Mouse (Mus musculus) MEL (cell line): ENCODE measurements around the gene Dhx38. TPM values are rescaled to one million over a fixed set of nuclear protein-coding genes. Genes with fewer than 3 reads are reported as not detected.

ENCODE experiments used
- DNase-seq: peaks from one replicate; pipeline ENCODE4 v3.0.0; 2011; ENCODE audit warnings: low read depth, low spot score
- H3K27ac ChIP-seq: 2 replicates; pipeline ENCODE4 v1.5.1; 2012; ENCODE audit warnings: low read depth, mild to moderate bottlenecking, control low read depth, low read length, moderate library complexity; ENCODE audit not compliant: control insufficient read depth
- H3K27me3 ChIP-seq, 2 experiments: fragments of 150-350 bp in 1 of 2; sonication (generic) in 1 of 2; 2 replicates each; pipeline ENCODE4 v1.6.1; 2012; ENCODE audit warnings: low read length in 2 of 2, mild to moderate bottlenecking in 2 of 2, improper control_type of control experiment in 1 of 2, moderate library complexity in 1 of 2; ENCODE audit not compliant: insufficient read depth in 2 of 2, control insufficient read depth in 1 of 2
- H3K36me3 ChIP-seq, 2 experiments: 2 replicates each; pipeline ENCODE4 v1.6.1; 2012 to 2014; ENCODE audit warnings: low read length in 2 of 2, improper control_type of control experiment in 1 of 2, inconsistent platforms in 1 of 2, mild to moderate bottlenecking in 1 of 2; ENCODE audit not compliant: insufficient read depth in 2 of 2, control insufficient read depth in 1 of 2
- H3K4me1 ChIP-seq, 2 experiments: fragments of 150-350 bp in 1 of 2; sonication (generic) in 1 of 2; 2 replicates each; pipeline ENCODE4 v1.6.1; 2012; ENCODE audit warnings: low read length in 2 of 2, improper control_type of control experiment in 1 of 2, mild to moderate bottlenecking in 1 of 2; ENCODE audit not compliant: insufficient read depth in 2 of 2, control insufficient read depth in 1 of 2
- H3K4me3 ChIP-seq, 2 experiments: fragments of 150-350 bp in 1 of 2; sonication (generic) in 1 of 2; 2 replicates each; pipeline ENCODE4 v1.5.1; 2012; ENCODE audit warnings: low read depth in 2 of 2, low read length in 2 of 2, mild to moderate bottlenecking in 2 of 2, moderate library complexity in 2 of 2, control low read depth in 1 of 2, improper control_type of control experiment in 1 of 2; ENCODE audit not compliant: control insufficient read depth in 1 of 2, insufficient read depth in 1 of 2
- H3K79me2 ChIP-seq: 2 replicates; pipeline ENCODE4 v1.6.1; 2012; ENCODE audit warnings: mild to moderate bottlenecking, low read length, moderate library complexity; ENCODE audit not compliant: control insufficient read depth, poor library complexity, insufficient read depth
- H3K9ac ChIP-seq: 2 replicates; pipeline ENCODE4 v1.6.1; 2012; ENCODE audit warnings: low read depth, mild to moderate bottlenecking, control low read depth, low read length, moderate library complexity; ENCODE audit not compliant: control insufficient read depth, poor library complexity, severe bottlenecking
- H3K9me3 ChIP-seq: fragments of 150-350 bp; sonication (generic); replicated peaks from 2 replicates; pipeline ENCODE4 v1.6.1; 2012; ENCODE audit warnings: mild to moderate bottlenecking, low read length, improper control_type of control experiment, moderate library complexity; ENCODE audit not compliant: insufficient read depth
- BHLHE40 ChIP-seq: IDR thresholded peaks from 2 replicates; pipeline ENCODE4 v1.6.1; 2012; ENCODE audit warnings: low read depth, mild to moderate bottlenecking, inconsistent platforms, low read length, improper control_type of control experiment, borderline replicate concordance
- CHD1 ChIP-seq: IDR thresholded peaks from 2 replicates; pipeline ENCODE4 v1.6.1; 2012; ENCODE audit warnings: low read depth, mild to moderate bottlenecking, inconsistent platforms, low read length, improper control_type of control experiment
- CTCF ChIP-seq, 3 experiments: IDR thresholded peaks in 2 of 3; conservative IDR thresholded peaks in 1 of 3; 2 replicates each; pipeline ENCODE4 v1.5.1; 2011 to 2012; ENCODE audit warnings: low read length in 3 of 3, low read depth in 2 of 3, mild to moderate bottlenecking in 2 of 3, improper control_type of control experiment in 1 of 3, inconsistent platforms in 1 of 3, mixed read lengths in 1 of 3, moderate library complexity in 1 of 3; ENCODE audit not compliant: control insufficient read depth in 1 of 3, insufficient read depth in 1 of 3, poor library complexity in 1 of 3, severe bottlenecking in 1 of 3
- E2F4 ChIP-seq: IDR thresholded peaks from 2 replicates; pipeline ENCODE4 v1.6.1; 2011; ENCODE audit warnings: low read depth, low read length, improper control_type of control experiment, borderline replicate concordance
- ELF1 ChIP-seq: IDR thresholded peaks from 2 replicates; pipeline ENCODE4 v1.6.1; 2014; ENCODE audit warnings: low read depth, mild to moderate bottlenecking, inconsistent platforms, low read length, improper control_type of control experiment, moderate library complexity
- EP300 ChIP-seq, 2 experiments: IDR thresholded peaks; 2 replicates each; pipeline ENCODE4 v1.6.1; 2011; ENCODE audit warnings: improper control_type of control experiment in 2 of 2, low read length in 2 of 2, low read depth in 1 of 2, mild to moderate bottlenecking in 1 of 2
- ETS1 ChIP-seq: IDR thresholded peaks from 2 replicates; pipeline ENCODE4 v1.6.1; 2012; ENCODE audit warnings: low read depth, mild to moderate bottlenecking, inconsistent platforms, low read length, improper control_type of control experiment, moderate library complexity
- GABPA ChIP-seq: IDR thresholded peaks from 2 replicates; pipeline ENCODE4 v1.6.1; 2012; ENCODE audit warnings: low read depth, mild to moderate bottlenecking, inconsistent platforms, low read length, improper control_type of control experiment, moderate library complexity
- GATA1 ChIP-seq: IDR thresholded peaks from 2 replicates; pipeline ENCODE4 v1.6.1; 2011; ENCODE audit warnings: low read depth, low read length, improper control_type of control experiment
- HCFC1 ChIP-seq: IDR thresholded peaks from 2 replicates; pipeline ENCODE4 v1.6.1; 2012; ENCODE audit warnings: low read depth, mild to moderate bottlenecking, inconsistent platforms, low read length, improper control_type of control experiment, moderate library complexity
- JUND ChIP-seq: IDR thresholded peaks from 2 replicates; pipeline ENCODE4 v1.6.1; 2011; ENCODE audit warnings: low read depth, mild to moderate bottlenecking, improper control_type of control experiment, low read length
- MAX ChIP-seq: IDR thresholded peaks from 2 replicates; pipeline ENCODE4 v1.6.1; 2011; ENCODE audit warnings: low read length, improper control_type of control experiment
- MXI1 ChIP-seq: IDR thresholded peaks from 2 replicates; pipeline ENCODE4 v1.6.1; 2011; ENCODE audit warnings: mild to moderate bottlenecking, low read depth, low read length, improper control_type of control experiment
- POLR2AphosphoS2 ChIP-seq: IDR thresholded peaks from 2 replicates; pipeline ENCODE4 v1.6.1; 2011; ENCODE audit warnings: low read length, improper control_type of control experiment
- POLR2AphosphoS5 ChIP-seq: IDR thresholded peaks from 2 replicates; pipeline ENCODE4 v1.6.1; 2012; ENCODE audit warnings: low read depth, borderline replicate concordance, mild to moderate bottlenecking, inconsistent platforms, low read length, moderate library complexity, mixed read lengths
- RAD21 ChIP-seq: IDR thresholded peaks from 2 replicates; pipeline ENCODE4 v1.6.1; 2011; ENCODE audit warnings: mild to moderate bottlenecking, low read depth, low read length, improper control_type of control experiment
- RCOR1 ChIP-seq: IDR thresholded peaks from 2 replicates; pipeline ENCODE4 v1.6.1; 2012; ENCODE audit warnings: low read depth, mild to moderate bottlenecking, inconsistent platforms, low read length, improper control_type of control experiment
- SMC3 ChIP-seq: IDR thresholded peaks from 2 replicates; pipeline ENCODE4 v1.6.1; 2011; ENCODE audit warnings: low read depth, low read length, improper control_type of control experiment
- TBP ChIP-seq: IDR thresholded peaks from 2 replicates; pipeline ENCODE4 v1.8.0; 2011; ENCODE audit warnings: low read depth, low read length, improper control_type of control experiment
- TCF12 ChIP-seq: IDR thresholded peaks from 2 replicates; pipeline ENCODE4 v1.6.1; 2014; ENCODE audit warnings: low read depth, mild to moderate bottlenecking, inconsistent platforms, low read length, improper control_type of control experiment, moderate library complexity
- UBTF ChIP-seq: IDR thresholded peaks from 2 replicates; pipeline ENCODE4 v1.6.1; 2012; ENCODE audit warnings: low read depth, mild to moderate bottlenecking, inconsistent platforms, low read length, improper control_type of control experiment, moderate library complexity, borderline replicate concordance; ENCODE audit not compliant: insufficient read depth
- ZC3H11A ChIP-seq: IDR thresholded peaks from 2 replicates; pipeline ENCODE4 v1.6.1; 2012; ENCODE audit warnings: low read depth, mild to moderate bottlenecking, inconsistent platforms, low read length, improper control_type of control experiment
- ZKSCAN1 ChIP-seq: IDR thresholded peaks from 2 replicates; pipeline ENCODE4 v1.6.1; 2012; ENCODE audit warnings: low read depth, mild to moderate bottlenecking, inconsistent platforms, low read length, improper control_type of control experiment, moderate library complexity
- ZMIZ1 ChIP-seq: IDR thresholded peaks from 2 replicates; pipeline ENCODE4 v1.6.1; 2012; ENCODE audit warnings: low read depth, mild to moderate bottlenecking, inconsistent platforms, low read length, improper control_type of control experiment, moderate library complexity
- polyA plus RNA-seq, 2 experiments: library from polyadenylated mRNA; stranded (reverse) in 1 of 2; unstranded in 1 of 2; fragments of >175 nt in 1 of 2; fragments of >200 nt in 1 of 2; gene quantifications; 2 replicates each; pipeline versions ENCODE4 v1.2.1 to v1.2.4; 2012; ENCODE audit warnings: low replicate concordance in 2 of 2, low read depth in 1 of 2; ENCODE audit not compliant: insufficient read length in 2 of 2, insufficient read depth in 1 of 2, missing spikeins in 1 of 2
- total RNA-seq: library from RNA; depleted of rRNA; stranded (reverse); fragments of 300-350 nt; gene quantifications from 2 replicates; pipeline ENCODE4 v1.2.3, GENCODE M21; 2012

Gene Dhx38
- total and polyA plus RNA-seq, 3 experiments, result 43.3 to 72.1 (median 54.6) TPM

- Histone ChIP-seq H3K4me3 (no peak overlapping the region), H3K27ac (no peak overlapping the region), H3K9ac (no peak overlapping the region), H3K79me2 (no peaks in the 10 kb centered on the region), H3K4me1 (no peaks in the 10 kb centered on the region), H3K27me3 (0 out of 4 replicates have a peak, but pooled peaks cover 0 to 2% of the 10 kb centered on the region in 2 experiments), H3K9me3 (no peaks in the 10 kb centered on the region), H3K36me3 (no peaks in the 10 kb centered on the region)
- TF ChIP-seq ELF1, result no peak
- TF ChIP-seq E2F4, result no peak
- no peak for TF ChIP-seq CTCF (IDR thresholded peaks at IDR 0.05 in 2 of 3, conservative IDR thresholded peaks at IDR 0.05 in 1 of 3; ENCODE audit: control insufficient read depth in 1 of 3, insufficient read depth in 1 of 3, low read depth in 2 of 3, low read length in 3 of 3, poor library complexity in 1 of 3, severe bottlenecking in 1 of 3)
- TF ChIP-seq ETS1, result no peak
- no peak for TF ChIP-seq ZMIZ1
- TF ChIP-seq MXI1, result no peak
- TF ChIP-seq SMC3, result no peak
- no peak for TF ChIP-seq BHLHE40
- TF ChIP-seq GABPA, result no peak
- no peak for DNase-seq
Observed at GRCm38 (mm10) chr8:109505560-109505959, 60.1 kb downstream of the Dhx38 start.

GRCm38 (mm10) chr8:109503566-109503965 lies 62.1 kb downstream of the Dhx38 start:
- TF ChIP-seq EP300 (IDR thresholded peaks at IDR 0.05; ENCODE audit: low read depth in 1 of 2, low read length in 2 of 2) (no peak), RCOR1 (no peak), ZC3H11A (no peak), HCFC1 (no peak), GABPA (no peak), POLR2AphosphoS2 (no peak), UBTF (no peak), GATA1 (no peak), TCF12 (no peak), RAD21 (no peak), ZMIZ1 (no peak), ZKSCAN1 (no peak), MAX (no peak), POLR2AphosphoS5 (no peak), JUND (no peak), CHD1 (no peak), SMC3 (no peak), TBP (no peak), ETS1 (no peak)
- Histone ChIP-seq H3K4me1 (no peaks in the 10 kb centered on the region), H3K4me3 (no peak overlapping the region), H3K79me2 (no peaks in the 10 kb centered on the region), H3K27ac (no peak overlapping the region), H3K9me3 (no peaks in the 10 kb centered on the region), H3K36me3 (no peaks in the 10 kb centered on the region), H3K27me3 (no peaks in the 10 kb centered on the region), H3K9ac (no peak overlapping the region)
- DNase-seq, result no peak
